26 mouse cellular contexts compared by ENCODE assay signal in the genomic region with DNA sequence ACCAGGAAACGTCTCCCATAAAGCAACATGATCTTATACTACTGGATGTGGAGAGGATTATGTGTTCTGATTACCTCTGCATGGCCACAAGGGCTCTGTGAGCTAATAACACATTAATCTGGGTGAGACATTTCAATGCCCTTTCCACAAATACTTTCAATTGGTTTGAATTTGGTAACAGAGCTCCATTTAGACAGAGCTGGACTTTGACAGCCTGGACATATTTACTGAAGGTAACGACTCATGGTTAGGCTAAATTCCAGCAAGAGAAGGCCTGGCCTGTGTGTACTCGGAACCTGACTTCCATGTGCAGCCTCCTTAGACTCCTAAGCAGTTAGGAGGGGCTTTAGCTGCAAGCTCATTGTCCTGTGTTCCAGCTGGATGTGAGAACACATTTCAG.
DNase-seq lines count a peak whose midpoint lies in the region; ATAC-seq and TF ChIP-seq lines count a peak whose summit lies in the region.
"Had no signal": no experiment of that assay in that cellular context is flagged by ENCODE, and none has a peak within 500 bp of the region (broad histone marks: within the 10 kb centered on the region; RNA-seq: fewer than 3 reads in every experiment).

No protein-coding gene starts in this region.

- no peak for TF ChIP-seq CTCF in liver, postnatal 0 days (IDR thresholded peaks at IDR 0.05; ENCODE audit: low read depth)
- no peak for TF ChIP-seq CTCF in stomach, postnatal 0 days (IDR thresholded peaks at IDR 0.05; ENCODE audit: low read depth)

- H3K4me3 ChIP-seq in liver, postnatal 0 days (ENCODE audit: low read depth, low read length), result no peak overlapping the region
- no peak overlapping the region for H3K4me3 ChIP-seq in liver, embryonic 12.5 days
- H3K4me3 ChIP-seq in stomach, postnatal 0 days (ENCODE audit: low read depth, low read length), result no peak overlapping the region
- H3K4me3 ChIP-seq: embryonic facial prominence, embryonic 12.5 days; embryonic facial prominence, embryonic 15.5 days; heart, embryonic 12.5 days; heart, embryonic 15.5 days; hindbrain, embryonic 10.5 days; hindbrain, embryonic 13.5 days had no signal

- no peak overlapping the region for H3K4me2 ChIP-seq in liver, postnatal 0 days (ENCODE audit: low read depth, low read length)
- no peak overlapping the region for H3K4me2 ChIP-seq in liver, embryonic 12.5 days
- no peak overlapping the region for H3K4me2 ChIP-seq in stomach, postnatal 0 days (replicated peaks; ENCODE audit: low read depth)
- H3K4me2 ChIP-seq: embryonic facial prominence, embryonic 12.5 days; embryonic facial prominence, embryonic 15.5 days; heart, embryonic 12.5 days; heart, embryonic 15.5 days; hindbrain, embryonic 13.5 days had no signal

- DNase-seq in kidney, adult 9 months, result peak; percentile 40
- no peak for DNase-seq in kidney, postnatal 25 days
- no peak for DNase-seq in liver, postnatal 0 days
- no peak for DNase-seq in stomach, postnatal 0 days (ENCODE audit: low spot score)
- DNase-seq: adrenal gland, postnatal 14 days; cerebellum, adult 11 months; cerebellum, adult 2 months; cerebellum, adult 9-11 months; cerebellum, postnatal 25 days; forebrain, postnatal 0 days; gastrocnemius, postnatal 25 days; heart, adult 18-20 months; heart, postnatal 10 days; heart, postnatal 36 days had no signal

- ATAC-seq in liver, postnatal 0 days, result peak; percentile 90
- ATAC-seq in liver, embryonic 12.5 days, result no peak
- peak; percentile 67 for ATAC-seq in stomach, postnatal 0 days (ENCODE audit: low FRiP score, low TSS enrichment)
- no peak for ATAC-seq in frontal cortex, adult (ENCODE audit: low TSS enrichment)
- ATAC-seq: CD4-positive, CD25-positive, alpha-beta regulatory T cell, adult 4 months; forebrain, embryonic 14.5 days; forebrain, postnatal 0 days; hindbrain, embryonic 16.5 days; Patski had no signal

- H3K4me1 ChIP-seq in liver, postnatal 0 days (ENCODE audit: insufficient read depth), result no peaks in the 10 kb centered on the region
- peaks cover 9% of the 10 kb centered on the region for H3K4me1 ChIP-seq in liver, embryonic 12.5 days
- H3K4me1 ChIP-seq in stomach, postnatal 0 days (replicated peaks; ENCODE audit: control insufficient read depth, insufficient read depth), result 0 out of 2 replicates have a peak, but pooled peaks cover 4% of the 10 kb centered on the region

- H3K36me3 ChIP-seq in liver, postnatal 0 days (replicated peaks; ENCODE audit: insufficient read depth, low read length), result peaks cover 6% of the 10 kb centered on the region; the same call in 1 of the 2 replicates
- H3K36me3 ChIP-seq in liver, embryonic 12.5 days, result peaks cover 34% of the 10 kb centered on the region
- peaks cover 3% of the 10 kb centered on the region for H3K36me3 ChIP-seq in stomach, postnatal 0 days (ENCODE audit: control insufficient read depth, insufficient read depth, low read length)
- H3K36me3 ChIP-seq: heart, embryonic 15.5 days had no signal

- WGBS in liver, postnatal 0 days (ENCODE audit: insufficient replicate concordance), result 71% methylated on average over 3 of the region's 3 CpGs
- WGBS in liver, embryonic 12.5 days (ENCODE audit: insufficient replicate concordance), result 70% methylated on average over 3 of the region's 3 CpGs
- 40% methylated on average over 3 of the region's 3 CpGs for WGBS in stomach, postnatal 0 days

- no peaks in the 10 kb centered on the region for H3K9me3 ChIP-seq in liver, postnatal 0 days (ENCODE audit: low read length)
- no peaks in the 10 kb centered on the region for H3K9me3 ChIP-seq in liver, embryonic 12.5 days (replicated peaks)
- H3K9me3 ChIP-seq in stomach, postnatal 0 days (ENCODE audit: control insufficient read depth, low read length), result no peaks in the 10 kb centered on the region
- H3K9me3 ChIP-seq: embryonic facial prominence, embryonic 12.5 days; embryonic facial prominence, embryonic 15.5 days; heart, embryonic 12.5 days; heart, embryonic 15.5 days; hindbrain, embryonic 10.5 days; hindbrain, embryonic 13.5 days had no signal

- H3K27ac ChIP-seq in liver, postnatal 0 days (ENCODE audit: low read depth), result peak overlapping the region; percentile 46; the same call in 1 of the 2 replicates
- no peak overlapping the region; the same call in 1 of the 2 replicates for H3K27ac ChIP-seq in liver, embryonic 12.5 days
- H3K27ac ChIP-seq in stomach, postnatal 0 days (replicated peaks), result 0 out of 2 replicates have a peak overlapping the region, but pooled peaks have one; percentile 24
- H3K27ac ChIP-seq: embryonic facial prominence, embryonic 12.5 days; embryonic facial prominence, embryonic 15.5 days; heart, embryonic 15.5 days; hindbrain, embryonic 10.5 days; hindbrain, embryonic 13.5 days had no signal

- no peak for TF ChIP-seq EP300 in liver, postnatal 0 days (IDR thresholded peaks at IDR 0.05; ENCODE audit: low read depth)
- no peak for TF ChIP-seq EP300 in stomach, postnatal 0 days (optimal IDR thresholded peaks at IDR 0.05)

- no peaks in the 10 kb centered on the region for H3K27me3 ChIP-seq in liver, postnatal 0 days (ENCODE audit: insufficient read depth, low read length)
- H3K27me3 ChIP-seq in liver, embryonic 12.5 days (replicated peaks), result no peaks in the 10 kb centered on the region
- no peaks in the 10 kb centered on the region for H3K27me3 ChIP-seq in stomach, postnatal 0 days (ENCODE audit: control insufficient read depth, insufficient read depth, low read length)
- H3K27me3 ChIP-seq: embryonic facial prominence, embryonic 12.5 days; embryonic facial prominence, embryonic 15.5 days; heart, embryonic 12.5 days; heart, embryonic 15.5 days; hindbrain, embryonic 13.5 days; Patski had no signal

- H3K9ac ChIP-seq in liver, postnatal 0 days (replicated peaks), result no peak overlapping the region
- no peak overlapping the region for H3K9ac ChIP-seq in liver, embryonic 12.5 days
- H3K9ac ChIP-seq in stomach, postnatal 0 days (ENCODE audit: low read length), result no peak overlapping the region
- H3K9ac ChIP-seq: embryonic facial prominence, embryonic 12.5 days; embryonic facial prominence, embryonic 15.5 days; forebrain, postnatal 0 days; heart, embryonic 12.5 days; heart, embryonic 15.5 days; hindbrain, embryonic 13.5 days had no signal

Comparison
In these comparisons a context has a peak if more than half of its experiments do, and no peak if none do; other contexts are left out.
1. ATAC-seq: peak in liver, postnatal 0 days (single experiment) and stomach, postnatal 0 days (single experiment); none in liver, embryonic 12.5 days (single experiment) and frontal cortex, adult (single experiment).